Mouse (Mus musculus) erythroblast, embryonic 14.5 days (primary cell): ENCODE results near the gene Tbc1d8.

ENCODE experiments used
- GATA1 ChIP-seq: IDR thresholded peaks from 2 replicates; pipeline ENCODE4 v1.6.1; 2012; ENCODE audit warnings: low read length, inconsistent platforms, mixed read lengths
- TAL1 ChIP-seq: IDR thresholded peaks from 3 replicates; pipeline ENCODE4 v1.6.1; 2012; ENCODE audit warnings: low read length, inconsistent platforms, mixed read lengths

DNA sequence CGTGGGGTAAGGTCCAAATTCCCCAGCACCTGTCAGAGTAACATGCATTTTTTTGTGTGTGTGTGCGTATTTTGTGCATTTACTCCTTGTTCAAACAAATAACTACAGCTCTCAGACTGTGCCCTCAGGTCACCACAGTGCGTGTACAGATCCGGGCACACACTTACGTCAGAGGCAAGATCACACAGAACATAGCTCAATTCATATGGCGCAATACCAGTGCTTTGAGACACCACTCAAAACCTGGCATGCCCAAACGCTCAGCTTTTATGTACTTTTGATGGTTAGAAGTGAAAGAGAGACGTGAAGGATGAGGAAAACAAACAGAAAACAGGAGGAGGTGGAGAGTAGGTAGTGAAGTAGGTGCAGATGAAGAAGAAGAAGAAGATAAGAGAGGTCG lies 53.1 kb downstream of the Tbc1d8 start:
- TF ChIP-seq TAL1 (no peak), GATA1 (no peak)
